Mouse (Mus musculus) lung, embryonic 14.5 days (tissue): ENCODE results near the gene Gm11992. TPM values are rescaled to one million over a fixed set of nuclear protein-coding genes. Genes with fewer than 3 reads are reported as not detected.
A peak's percentile ranks its signal among the peaks of the same experiment; 100 is the strongest.

ENCODE experiments used
- ATAC-seq: fragments of 200-750 bp; cut with Nextera tagmentation; 2 replicates; pipeline ENCODE4 v1.8.0; 2017; ENCODE audit warnings: mild to moderate bottlenecking, moderate TSS enrichment, moderate library complexity; ENCODE audit not compliant: insufficient read depth
- DNase-seq: peaks from one replicate; pipeline ENCODE4 v3.0.0-alpha.2; 2015
- H3K27ac ChIP-seq: fragments of 300-500 bp; sonication (generic); 2 replicates; pipeline ENCODE4 v1.5.1; 2014; ENCODE audit warnings: low read depth, mild to moderate bottlenecking, moderate library complexity
- H3K27me3 ChIP-seq: fragments of 300-500 bp; sonication (generic); 2 replicates; pipeline ENCODE4 v1.6.1; 2014; ENCODE audit warnings: low read length, control low read depth; ENCODE audit not compliant: insufficient read depth
- H3K36me3 ChIP-seq: fragments of 300-500 bp; sonication (generic); 2 replicates; pipeline ENCODE4 v1.6.1; 2014; ENCODE audit warnings: control low read depth; ENCODE audit not compliant: insufficient read depth
- H3K4me1 ChIP-seq: fragments of 300-500 bp; sonication (generic); 2 replicates; pipeline ENCODE4 v1.6.1; 2014; ENCODE audit warnings: antibody characterized with exemption, control low read depth; ENCODE audit not compliant: insufficient read depth
- H3K4me2 ChIP-seq: fragments of 300-500 bp; sonication (generic); 2 replicates; pipeline ENCODE4 v1.6.1; 2014; ENCODE audit warnings: mild to moderate bottlenecking
- H3K4me3 ChIP-seq: fragments of 300-500 bp; sonication (generic); 2 replicates; pipeline ENCODE4 v1.5.1; 2014; ENCODE audit warnings: low read depth, low read length
- H3K9ac ChIP-seq: fragments of 300-500 bp; sonication (generic); 2 replicates; pipeline ENCODE4 v1.6.1; 2014
- H3K9me3 ChIP-seq: fragments of 300-500 bp; sonication (generic); 2 replicates; pipeline ENCODE4 v1.6.1; 2016; ENCODE audit warnings: low read depth, low read length, control low read depth
- CTCF ChIP-seq: IDR thresholded peaks from 2 replicates; pipeline ENCODE4 v1.5.1; 2016; ENCODE audit warnings: antibody characterized with exemption, low read depth
- WGBS: fragments of 180-500 bp; shearing (Covaris S2); extraction: QIAGEN DNeasy Blood & Tissue Kit; methylation state at CpG from one replicate; pipeline ENCODE4 v1.1.7; 2014; 5-methylcytosine and 5-hydroxymethylcytosine counted together
- polyA plus RNA-seq: library from polyadenylated mRNA; unstranded; fragments of >200 nt; fragmentation: Nextera tagmentation; extraction: Ambion mirVana; gene quantifications from 2 replicates; pipeline ENCODE4 v1.2.1, GENCODE M21; 2014

The Gm11992 gene
- polyA plus RNA-seq, 1 experiment from 2014 or later: 0.38 TPM

GRCm38 (mm10) chr11:9020207-9020606 is 28.2 kb upstream of the Gm11992 start:
- ATAC-seq: peak; percentile 44; the same call in 1 of the 2 replicates

GRCm38 (mm10) chr11:9024782-9025181 is 23.6 kb upstream of the Gm11992 start:
- Histone ChIP-seq H3K9ac (no peak overlapping the region), H3K4me3 (no peak overlapping the region), H3K27ac (no peak overlapping the region), H3K4me2 (no peak overlapping the region), H3K9me3 (no peaks in the 10 kb centered on the region), H3K4me1 (no peaks in the 10 kb centered on the region), H3K27me3 (no peaks in the 10 kb centered on the region), H3K36me3 (no peaks in the 10 kb centered on the region)
- DNase-seq: no peak
- TF ChIP-seq CTCF: no peak
- ATAC-seq: no peak
- 65% methylated on average over 7 of the region's 7 CpGs for WGBS

More at GRCm38 (mm10) chr11:9020207-9020606, 28.2 kb upstream of the Gm11992 start:
- Histone ChIP-seq H3K4me3 (no peak overlapping the region), H3K36me3 (no peaks in the 10 kb centered on the region), H3K27ac (no peak overlapping the region), H3K4me1 (no peaks in the 10 kb centered on the region), H3K4me2 (no peak overlapping the region), H3K9me3 (no peaks in the 10 kb centered on the region), H3K27me3 (no peaks in the 10 kb centered on the region), H3K9ac (no peak overlapping the region)
- WGBS: 67% methylated on average over 5 of the region's 5 CpGs
- DNase-seq: peak; percentile 18
- no peak for TF ChIP-seq CTCF

- H3K4me3 ChIP-seq: no peak overlapping the region
- 65% methylated on average over 3 of the region's 3 CpGs for WGBS
- no peak for TF ChIP-seq CTCF
- H3K27ac ChIP-seq: no peak overlapping the region
- H3K27me3 ChIP-seq: no peaks in the 10 kb centered on the region
- no peak for ATAC-seq
- no peaks in the 10 kb centered on the region for H3K36me3 ChIP-seq
- H3K4me1 ChIP-seq: no peaks in the 10 kb centered on the region
- H3K9ac ChIP-seq: no peak overlapping the region
- DNase-seq: no peak
- no peaks in the 10 kb centered on the region for H3K9me3 ChIP-seq
- H3K4me2 ChIP-seq: no peak overlapping the region
Observed at GRCm38 (mm10) chr11:9025211-9025610, 23.2 kb upstream of the Gm11992 start.

GRCm38 (mm10) chr11:9031530-9031929 is 16.9 kb upstream of the Gm11992 start:
- Histone ChIP-seq H3K9ac (no peak overlapping the region), H3K4me1 (no peaks in the 10 kb centered on the region), H3K4me2 (no peak overlapping the region), H3K27me3 (no peaks in the 10 kb centered on the region), H3K36me3 (no peaks in the 10 kb centered on the region), H3K4me3 (no peak overlapping the region), H3K9me3 (no peaks in the 10 kb centered on the region), H3K27ac (no peak overlapping the region)
- WGBS: 76% methylated on average over 2 of the region's 2 CpGs
- TF ChIP-seq CTCF: no peak
- no peak for DNase-seq
- ATAC-seq: no peak

GRCm38 (mm10) chr11:9046546-9046945 is 1.8 kb upstream of the Gm11992 start:
- Histone ChIP-seq H3K4me3 (no peak overlapping the region), H3K9me3 (no peaks in the 10 kb centered on the region), H3K9ac (no peak overlapping the region), H3K36me3 (no peaks in the 10 kb centered on the region), H3K27ac (no peak overlapping the region), H3K4me1 (no peaks in the 10 kb centered on the region), H3K4me2 (no peak overlapping the region), H3K27me3 (peaks cover 7% of the 10 kb centered on the region; the same call in 1 of the 2 replicates)
- ATAC-seq (no peak), DNase-seq (no peak)
- WGBS: 79% methylated on average over 2 of the region's 2 CpGs
- no peak for TF ChIP-seq CTCF

- Histone ChIP-seq H3K9ac (no peak overlapping the region), H3K27me3 (peaks cover 7% of the 10 kb centered on the region; the same call in 1 of the 2 replicates), H3K36me3 (no peaks in the 10 kb centered on the region), H3K4me1 (no peaks in the 10 kb centered on the region), H3K9me3 (no peaks in the 10 kb centered on the region), H3K27ac (no peak overlapping the region), H3K4me2 (no peak overlapping the region), H3K4me3 (no peak overlapping the region)
- peak; percentile 23 for DNase-seq
- no peak for ATAC-seq
- TF ChIP-seq CTCF: no peak
- 43% methylated on average over 5 of the region's 5 CpGs for WGBS
Observed at GRCm38 (mm10) chr11:9047044-9047443, 1.4 kb upstream of the Gm11992 start.

GRCm38 (mm10) chr11:9048703-9049060 is 288 bp downstream of the Gm11992 start, which contains the start of gene Sun3:
TSS of gene Sun3 (minus strand) at chr11:9048991.
- no peaks in the 10 kb centered on the region for H3K36me3 ChIP-seq
- no peaks in the 10 kb centered on the region for H3K4me1 ChIP-seq
- H3K4me2 ChIP-seq: peak within 1 kb of the TSS; percentile 97
- H3K4me3 ChIP-seq: peak within 1 kb of the TSS; percentile 48
- no peak for TF ChIP-seq CTCF
- H3K9me3 ChIP-seq: no peaks in the 10 kb centered on the region
- ATAC-seq (no peak; the same call in 1 of the 2 replicates), DNase-seq (no peak)
- H3K9ac ChIP-seq: peak within 1 kb of the TSS; percentile 41
- under 1% methylated on average over 18 of the region's 18 CpGs for WGBS
- H3K27me3 ChIP-seq: peaks cover 7% of the 10 kb centered on the region; the same call in 1 of the 2 replicates
- no peak within 1 kb of the TSS for H3K27ac ChIP-seq

- no peak overlapping the region for H3K9ac ChIP-seq
- DNase-seq (no peak), ATAC-seq (no peak)
- TF ChIP-seq CTCF: no peak
- no peaks in the 10 kb centered on the region for H3K4me1 ChIP-seq
- H3K36me3 ChIP-seq: no peaks in the 10 kb centered on the region
- no peak overlapping the region for H3K4me2 ChIP-seq
- WGBS: 74% methylated on average over 4 of the region's 4 CpGs
- no peaks in the 10 kb centered on the region for H3K9me3 ChIP-seq
- peaks cover 7% of the 10 kb centered on the region; the same call in 1 of the 2 replicates for H3K27me3 ChIP-seq
- no peak overlapping the region for H3K4me3 ChIP-seq
- no peak overlapping the region for H3K27ac ChIP-seq
Observed at GRCm38 (mm10) chr11:9050241-9050640, 1.8 kb downstream of the Gm11992 start.
